Mouse (Mus musculus) thymus, postnatal 25 days (tissue): ENCODE results near the gene Phf11d.
"Not testable (repeated sequence)": the region's sequence is repeated elsewhere in the genome, so short reads cannot be mapped to it uniquely, and the experiment has no call there.

ENCODE experiments used
- DNase-seq: peaks from one replicate; pipeline ENCODE4 v3.0.0; 2022

Phf11d gene

DNA sequence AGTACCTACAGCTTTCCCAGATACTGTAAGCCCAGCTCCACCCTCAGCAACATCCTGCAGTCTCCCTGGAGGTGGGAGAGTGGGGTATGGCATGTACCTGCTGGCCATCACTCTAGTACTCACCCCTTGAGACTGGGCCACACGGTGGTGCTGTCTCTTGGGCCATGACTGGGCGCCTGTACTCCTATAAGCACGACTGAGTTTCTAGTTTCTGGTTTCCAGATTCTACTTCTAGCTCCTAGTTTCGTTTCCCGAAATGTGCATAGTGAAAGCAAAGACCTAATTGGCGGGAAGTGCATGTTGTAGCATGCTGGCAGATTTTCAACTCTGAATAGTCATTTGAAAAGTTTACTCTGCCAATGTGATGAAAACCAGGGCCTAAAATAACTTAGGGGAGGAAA, at the start of gene Phf11d:
Phf11d (minus strand) TSS at position 227 of the 401 bp plus-strand sequence.
- no peak for DNase-seq

DNA sequence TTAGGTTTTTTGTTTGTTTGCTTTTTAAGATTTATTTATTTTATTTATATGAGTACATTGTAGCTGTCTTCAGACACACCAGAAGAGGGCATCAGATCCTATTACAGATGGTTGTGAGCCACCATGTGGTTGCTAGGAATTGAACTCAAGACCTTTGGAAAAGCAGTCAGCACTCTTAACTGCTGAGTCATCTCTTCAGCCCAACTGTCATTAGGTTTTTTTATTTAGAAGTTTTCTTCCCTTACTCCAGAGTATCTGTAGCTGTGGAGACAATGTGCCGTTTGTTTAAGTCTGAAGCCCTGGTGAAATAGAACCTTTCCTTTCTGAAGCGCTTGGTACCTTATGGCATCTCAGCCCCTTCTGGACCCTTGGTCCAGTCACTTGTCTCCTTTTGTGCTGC, 49.7 kb upstream of the Phf11d start:
- DNase-seq: not testable (repeated sequence)

DNA sequence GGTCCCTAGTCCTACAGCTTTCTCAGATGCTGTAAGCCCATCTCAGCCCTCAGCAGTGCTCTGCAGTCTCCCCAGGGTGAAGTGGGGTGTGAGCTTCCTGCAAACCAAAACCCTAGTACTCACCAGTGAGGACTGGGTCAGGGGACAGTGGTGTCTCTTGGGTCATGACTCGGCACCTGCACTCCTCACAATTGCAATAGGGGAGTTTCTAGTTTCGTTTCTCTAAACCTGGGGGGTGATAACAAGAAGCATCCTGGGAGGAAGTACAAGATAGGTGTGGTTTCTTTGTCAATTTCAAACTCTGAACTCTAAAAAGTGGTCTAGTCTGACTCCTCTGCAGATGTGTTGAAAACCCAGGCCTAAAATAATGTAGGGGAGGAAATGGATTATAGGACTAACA, 31.7 kb upstream of the Phf11d start:
- peak; percentile 46 for DNase-seq

DNA sequence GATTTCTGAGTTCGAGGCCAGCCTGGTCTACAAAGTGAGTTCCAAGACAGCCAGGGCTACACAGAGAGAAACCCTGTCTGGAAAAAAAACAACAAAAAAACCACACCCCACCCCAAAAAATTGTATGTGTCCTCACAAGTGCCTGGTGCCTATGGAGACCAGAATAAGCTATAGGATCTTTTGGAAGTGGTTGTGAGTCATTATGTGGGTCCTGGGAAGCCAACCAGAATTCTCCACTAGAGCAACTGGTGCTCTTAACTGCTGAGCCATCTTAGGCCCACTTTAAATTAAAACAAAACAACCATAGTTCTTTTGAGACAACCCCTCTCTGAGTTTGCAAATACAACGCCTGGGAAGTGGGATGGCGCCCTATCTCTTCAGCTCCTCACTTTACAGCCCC, 30.0 kb upstream of the Phf11d start, which contains the start of gene Phf11c:
Phf11c (minus strand) TSS at position 101 of the 400 bp plus-strand sequence.
- no peak for DNase-seq

DNA sequence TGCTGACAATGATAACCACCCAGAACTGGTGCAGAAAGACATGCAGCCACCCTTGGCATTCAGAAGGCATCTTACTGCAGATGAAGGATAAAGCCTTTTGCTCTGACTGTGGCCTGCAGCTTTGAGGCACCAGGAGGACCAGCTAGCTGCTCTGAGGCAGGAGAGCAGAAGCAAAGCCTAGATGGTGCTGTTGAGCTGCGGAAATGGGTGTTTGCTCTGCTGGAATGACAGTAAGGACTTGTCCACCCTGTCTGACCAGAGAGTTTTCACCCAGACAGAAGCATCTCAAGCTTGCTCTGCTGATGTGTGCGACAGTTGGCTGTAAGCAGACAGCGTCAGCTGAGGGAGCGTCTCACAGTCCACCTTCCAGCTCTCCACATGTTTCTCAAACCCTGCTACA, 24.9 kb upstream of the Phf11d start:
- DNase-seq: not testable (repeated sequence)

DNA sequence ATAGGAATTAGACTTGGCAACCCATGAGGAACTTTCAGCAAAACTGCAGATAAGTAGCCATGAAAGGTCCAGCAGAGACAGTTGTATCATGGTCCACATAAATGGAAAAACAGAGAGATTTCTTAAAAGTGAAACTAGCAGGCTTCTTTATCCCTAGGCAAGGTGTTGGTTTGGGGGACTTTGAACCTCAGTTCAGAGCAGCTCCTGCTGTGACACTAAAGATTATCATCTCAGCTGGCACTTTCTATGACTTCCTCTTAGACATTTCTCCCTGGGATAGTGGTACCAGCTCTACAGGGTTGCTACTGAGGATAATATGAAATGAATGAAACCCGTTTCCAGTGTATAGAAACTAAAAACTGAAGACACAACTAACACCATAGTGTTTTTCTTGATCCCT, 24.3 kb upstream of the Phf11d start:
- no peak for DNase-seq

DNA sequence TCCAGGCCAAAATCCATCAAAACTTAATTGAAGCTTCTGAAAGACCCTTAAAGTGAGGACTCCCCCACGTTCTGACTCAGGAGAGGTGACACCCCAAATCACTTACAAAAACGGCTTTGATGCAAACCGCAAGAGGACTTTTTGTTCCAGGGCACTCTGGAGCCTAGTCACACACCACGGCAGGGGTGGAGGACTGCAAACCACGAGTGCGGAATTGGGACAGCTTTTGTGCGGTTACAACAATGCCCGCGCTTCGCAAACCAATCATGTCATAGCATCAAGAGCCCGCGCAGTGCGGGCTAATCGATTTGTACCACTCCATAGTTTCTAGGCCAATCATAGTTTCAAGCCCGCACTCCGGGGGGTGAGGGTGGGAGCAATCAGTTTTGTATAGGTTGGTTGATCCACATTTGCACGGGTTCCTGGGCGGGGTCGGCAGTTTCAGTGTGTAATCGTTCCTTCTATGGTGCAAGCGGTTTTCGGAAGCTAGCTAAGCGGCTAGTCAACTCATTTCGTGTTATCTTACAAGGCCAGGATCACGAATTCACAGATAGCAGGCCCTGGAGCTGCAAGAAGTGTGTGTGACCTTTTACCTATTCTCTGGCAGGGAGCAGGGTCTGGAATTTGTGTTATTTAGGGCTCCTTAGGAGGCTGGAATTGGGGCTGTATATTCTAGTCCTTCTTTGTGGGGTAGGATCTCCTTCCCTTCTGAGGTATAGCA, 5.2 kb upstream of the Phf11d start:
- no peak for DNase-seq

DNA sequence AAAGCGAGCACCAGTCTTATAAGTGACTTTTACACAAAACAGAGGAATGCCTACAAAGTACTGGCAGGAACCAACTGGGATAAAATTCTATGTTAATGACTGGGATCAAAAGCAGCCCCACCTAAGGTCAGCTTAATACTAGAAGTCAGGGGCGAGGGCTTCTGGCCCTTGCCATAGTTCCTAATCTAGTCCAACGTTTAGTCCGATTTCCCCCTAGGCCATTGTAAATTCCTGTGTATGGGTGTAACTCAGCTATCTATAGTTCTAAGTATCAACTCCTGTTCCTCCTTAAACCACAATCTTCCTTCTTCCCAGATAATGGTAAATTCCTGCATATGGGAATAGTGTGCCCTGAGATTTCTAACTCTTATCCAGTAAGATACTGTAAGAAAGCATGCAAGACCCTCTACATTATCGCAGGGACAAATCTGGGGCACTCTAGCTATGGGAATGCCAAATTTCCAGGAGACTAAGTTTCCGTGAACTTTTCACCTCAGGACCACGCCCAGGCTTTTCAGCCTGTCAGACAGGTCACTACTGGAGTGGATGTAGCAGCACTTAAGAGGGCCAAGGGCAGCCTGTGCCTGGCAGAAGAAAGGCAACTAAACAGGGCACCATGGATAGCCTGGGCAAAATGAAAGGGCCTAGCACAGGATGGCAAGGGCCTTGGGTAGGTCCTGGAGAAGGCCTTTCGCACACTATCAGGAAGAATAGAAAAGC, 1.3 kb upstream of the Phf11d start:
- no peak for DNase-seq

DNA sequence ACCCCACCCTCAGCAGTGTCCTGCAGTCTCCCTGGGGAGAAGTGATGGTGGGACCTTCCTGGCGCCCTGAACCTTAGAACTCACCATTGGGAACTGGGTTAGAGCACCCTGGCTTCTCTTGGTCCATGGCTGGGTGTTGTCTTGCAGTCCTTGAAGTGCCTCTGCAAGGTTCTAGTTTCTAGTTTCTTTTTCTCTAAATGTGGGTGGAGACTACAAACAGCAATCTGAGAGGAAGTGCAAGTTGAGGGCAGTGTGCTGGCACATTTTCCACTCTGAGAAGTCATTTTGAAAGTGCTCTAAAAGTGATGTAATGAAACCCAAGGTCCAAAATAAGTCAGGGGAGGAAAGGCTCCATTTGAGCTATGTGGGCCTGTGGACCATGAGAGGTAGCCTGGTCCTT, 24.1 kb downstream of the Phf11d start, which contains the start of gene Phf11b:
Phf11b (minus strand) TSS at position 163 of the 400 bp plus-strand sequence.
- DNase-seq: peak; percentile 11

DNA sequence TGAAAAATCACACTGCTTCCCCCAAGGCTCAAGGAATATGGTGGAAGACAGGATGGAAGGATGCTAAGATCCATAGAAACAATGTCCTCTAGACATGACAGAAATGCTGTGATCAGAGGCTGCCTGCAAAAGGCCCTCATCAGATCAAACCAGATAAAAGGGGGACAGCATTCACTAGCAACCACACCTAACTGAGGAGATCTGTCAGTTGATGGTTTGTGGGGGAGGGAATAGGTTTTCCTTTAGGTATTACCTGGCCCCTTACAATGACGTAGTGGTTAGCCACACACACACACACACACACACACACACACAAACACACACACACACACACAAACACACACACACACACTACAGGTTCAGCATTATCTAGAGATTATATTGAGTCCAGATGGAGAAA, 25.7 kb downstream of the Phf11d start:
- DNase-seq: no peak

DNA sequence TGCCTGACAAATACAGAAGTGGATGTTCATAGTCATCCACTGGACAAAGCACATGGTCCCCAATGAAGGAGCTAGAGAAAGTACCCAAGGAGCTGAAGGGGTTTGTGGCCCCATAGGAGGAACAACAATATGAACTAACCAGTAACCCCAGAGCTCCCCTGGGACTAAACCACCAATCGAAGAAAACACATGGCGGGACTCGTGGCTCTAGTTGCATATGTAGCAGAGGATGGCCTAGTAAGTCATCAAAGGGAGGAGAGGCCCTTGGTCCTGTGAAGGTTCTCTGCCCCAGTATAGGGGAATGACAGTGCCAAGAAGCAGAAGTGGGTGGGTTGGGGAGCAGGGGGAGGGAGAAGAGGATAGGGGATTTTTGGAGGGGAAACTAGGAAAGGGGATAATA, 29.2 kb downstream of the Phf11d start:
- not testable (repeated sequence) for DNase-seq

DNA sequence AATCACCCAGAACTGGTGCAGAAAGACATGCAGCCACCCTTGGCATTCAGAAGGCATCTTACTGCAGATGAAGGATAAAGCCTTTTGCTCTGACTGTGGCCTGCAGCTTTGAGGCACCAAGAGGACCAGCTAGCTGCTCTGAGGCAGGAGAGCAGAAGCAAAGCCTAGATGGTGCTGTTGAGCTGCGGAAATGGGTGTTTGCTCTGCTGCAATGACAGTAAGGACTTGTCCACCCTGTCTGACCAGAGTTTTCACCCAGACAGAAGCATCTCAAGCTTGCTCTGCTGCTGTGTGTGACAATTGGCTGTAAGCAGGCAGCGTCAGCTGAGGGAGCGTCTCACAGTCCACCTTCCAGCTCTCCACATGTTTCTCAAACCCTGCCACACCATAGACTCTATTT, 34.8 kb downstream of the Phf11d start:
- DNase-seq: peak; percentile 18

DNA sequence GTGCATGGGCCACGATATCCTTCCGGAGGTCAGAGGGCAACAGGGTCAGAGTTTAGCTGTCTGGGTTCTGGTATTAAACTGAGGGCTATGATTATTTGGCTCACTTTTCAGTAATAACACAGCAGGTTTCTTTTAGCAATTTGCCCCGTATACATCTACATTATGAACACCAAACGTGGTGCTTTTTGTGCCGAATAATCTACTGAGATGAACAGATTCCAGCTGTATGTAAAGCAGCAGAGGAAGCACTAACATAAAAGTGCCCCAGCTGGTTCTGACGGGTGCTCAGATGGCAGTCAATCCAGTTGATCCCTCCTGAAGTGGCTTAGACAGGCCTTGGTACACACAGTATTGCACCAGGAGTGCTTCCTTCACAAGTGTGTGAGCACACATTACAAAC, 45.3 kb downstream of the Phf11d start:
- not testable (repeated sequence) for DNase-seq

DNA sequence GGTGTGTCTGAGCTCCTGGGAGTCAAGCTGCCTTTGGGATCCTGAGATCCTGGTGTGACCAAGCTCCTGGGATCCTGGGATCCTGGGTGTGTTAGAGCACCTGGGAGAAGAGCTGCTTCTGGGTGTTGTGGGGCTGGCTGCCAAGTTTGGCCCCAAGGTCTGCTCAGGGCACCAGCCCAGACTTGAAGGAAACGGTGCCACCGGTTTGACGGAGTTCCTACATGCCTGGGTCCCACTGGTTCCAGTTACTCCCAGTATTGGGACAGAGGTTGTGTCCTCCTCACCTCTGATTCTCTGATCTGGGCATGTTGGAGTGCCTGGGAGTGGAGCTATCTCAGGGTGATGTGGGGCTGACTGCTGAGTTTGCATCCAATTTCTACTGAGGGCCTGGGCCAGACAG, 46.2 kb downstream of the Phf11d start:
- DNase-seq: not testable (repeated sequence)
